Mouse (Mus musculus) layer of hippocampus, postnatal 14 days (tissue): ENCODE results near the gene Gpc6. TPM values are rescaled to one million over a fixed set of nuclear protein-coding genes. Genes with fewer than 3 reads are reported as not detected.

Experiments
- DNase-seq, 2 experiments: peaks; one replicate each; pipeline ENCODE4 v3.0.0; 2021 to 2022; ENCODE audit warnings: low spot score in 2 of 2, mixed read lengths in 1 of 2
- total RNA-seq, 2 experiments: library from RNA; stranded (reverse); gene quantifications; 2 replicates each; pipeline ENCODE4 v1.2.3; 2021

The Gpc6 gene
- total RNA-seq, 2 experiments from 2014 or later: 13.6 to 14.7 TPM

DNA sequence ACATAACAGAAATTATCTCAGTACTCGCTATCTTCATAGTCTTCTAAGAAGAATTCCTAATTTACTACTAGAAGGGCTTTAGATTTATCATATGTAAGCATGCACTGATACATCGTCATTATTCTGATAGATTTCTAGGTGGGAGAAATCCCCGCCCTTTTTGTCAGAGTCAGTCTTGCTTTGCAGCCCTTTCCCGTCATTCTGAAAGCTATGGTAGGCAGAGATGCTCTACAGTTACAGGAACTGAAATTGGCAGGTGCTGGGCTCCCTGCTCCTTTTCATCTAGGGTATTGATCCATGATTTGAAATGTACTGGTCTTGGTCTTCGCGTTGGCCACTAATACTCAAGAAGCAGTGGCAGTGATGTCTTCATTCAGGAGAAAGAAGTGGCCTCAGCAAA is 22.3 kb downstream of the Gpc6 start:
- no peak for DNase-seq

- DNase-seq: no peak
Observed at GRCm38 (mm10) chr14:116947939-116948591, 22.9 kb downstream of the Gpc6 start.

- peak in 1 of 2 experiments; percentile 12 for DNase-seq
Observed at GRCm38 (mm10) chr14:116957154-116957553, 32.0 kb downstream of the Gpc6 start.

GRCm38 (mm10) chr14:116964837-116965236 is 39.7 kb downstream of the Gpc6 start:
- DNase-seq: no peak

- no peak for DNase-seq
Observed at GRCm38 (mm10) chr14:116974708-116975107, 49.6 kb downstream of the Gpc6 start.

DNA sequence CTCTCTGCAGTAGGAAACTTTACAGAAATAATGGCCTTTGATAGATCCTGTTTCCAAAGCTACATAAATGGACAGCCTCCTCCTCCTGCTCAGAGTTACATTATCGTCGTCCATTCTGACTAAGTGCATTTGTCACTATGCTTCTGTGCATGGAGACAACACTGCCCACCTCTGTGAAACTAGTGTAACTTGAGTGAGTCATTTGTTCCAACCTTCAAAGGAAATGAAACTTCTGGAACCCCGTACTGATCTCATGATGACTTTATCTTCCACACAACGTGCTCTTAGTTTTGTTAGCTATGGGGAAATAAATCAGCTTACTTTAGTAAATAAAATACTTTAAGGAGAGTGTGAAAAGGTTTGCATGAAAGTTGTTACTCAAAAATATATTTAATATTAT is 50.1 kb downstream of the Gpc6 start:
- no peak for DNase-seq

DNA sequence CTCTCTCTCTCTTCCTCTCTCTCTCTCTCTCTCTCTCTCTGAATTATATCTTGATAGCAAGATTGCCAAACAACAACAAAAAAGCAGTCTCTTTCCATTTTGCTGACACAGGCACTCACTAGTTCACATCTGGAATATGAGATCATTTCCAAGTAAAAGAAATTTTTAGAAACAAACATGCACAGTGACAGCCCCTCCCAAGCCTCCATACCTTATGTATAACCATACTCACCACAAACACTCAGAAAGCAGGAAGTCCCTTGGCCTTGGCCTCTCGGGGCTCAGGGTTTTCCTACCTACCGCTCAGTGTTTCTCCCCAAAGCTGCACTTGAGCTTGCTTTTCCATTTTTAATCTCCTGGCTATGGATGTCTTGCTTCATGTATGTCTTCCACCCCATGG is 52.1 kb downstream of the Gpc6 start:
- no peak for DNase-seq

GRCm38 (mm10) chr14:116979714-116980382 is 54.7 kb downstream of the Gpc6 start:
- DNase-seq: peak in 1 of 2 experiments; percentile 54

- DNase-seq: no peak
Observed at GRCm38 (mm10) chr14:116981711-116982110, 56.6 kb downstream of the Gpc6 start.

GRCm38 (mm10) chr14:116987341-116987740 is 62.2 kb downstream of the Gpc6 start:
- no peak for DNase-seq

DNA sequence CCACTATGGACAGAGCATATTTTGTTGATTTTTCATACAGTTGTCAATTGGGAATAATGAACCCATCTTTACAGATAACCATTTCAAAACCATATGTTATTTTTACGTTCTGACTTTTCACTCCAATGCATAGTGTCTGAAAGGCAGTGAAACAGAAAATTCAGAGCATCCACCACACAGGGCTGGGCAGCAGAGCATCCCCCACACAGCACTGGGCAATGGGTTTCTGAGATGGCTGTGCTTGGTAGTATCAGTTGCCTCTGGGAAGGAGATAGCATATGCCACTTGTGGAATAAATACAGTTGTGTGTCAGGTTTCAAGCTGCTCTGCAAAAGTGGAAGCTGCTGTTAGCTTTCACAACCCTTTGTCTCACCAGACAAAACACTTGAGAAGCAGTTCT is 75.3 kb downstream of the Gpc6 start:
- no peak for DNase-seq

DNA sequence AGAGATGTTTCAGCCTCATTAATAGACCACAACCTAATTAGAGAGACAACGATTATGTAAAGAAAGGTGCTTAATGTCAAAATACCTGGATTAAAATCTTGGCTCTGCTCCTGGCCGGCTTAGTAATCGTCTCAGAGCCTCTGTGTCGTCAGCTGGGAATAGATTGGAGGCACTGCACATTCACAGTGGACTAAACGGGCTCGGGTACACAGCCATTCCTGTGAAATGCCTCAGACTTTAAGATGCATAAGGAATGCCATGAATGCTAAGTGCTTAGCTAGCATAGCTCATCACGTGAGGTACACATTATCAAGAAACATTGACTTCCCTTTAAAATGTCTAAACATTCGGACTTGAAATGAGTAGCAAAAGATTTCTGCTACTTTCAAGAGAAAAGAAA is 77.2 kb downstream of the Gpc6 start:
- no peak for DNase-seq

GRCm38 (mm10) chr14:117008781-117009180 is 83.7 kb downstream of the Gpc6 start:
- DNase-seq: no peak

DNA sequence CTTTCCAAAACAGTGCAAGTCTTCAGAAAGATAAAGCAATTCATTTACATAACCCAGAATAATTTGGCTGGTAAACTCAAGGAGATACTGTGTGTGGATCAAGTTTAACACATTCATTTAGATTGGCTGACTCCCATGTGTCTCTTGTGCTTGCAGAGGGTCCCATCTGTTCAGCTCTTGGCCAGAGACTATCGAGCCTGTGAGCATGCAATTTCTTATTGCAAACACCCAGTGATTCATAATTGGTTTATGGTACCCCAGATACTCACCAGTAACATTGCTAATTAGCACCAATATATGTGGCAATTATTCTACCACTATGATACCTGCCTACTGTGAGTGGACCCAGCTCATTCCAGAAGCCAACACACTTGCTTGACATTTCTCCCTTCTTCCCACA is 87.9 kb downstream of the Gpc6 start:
- DNase-seq: peak in 1 of 2 experiments; percentile 34

DNA sequence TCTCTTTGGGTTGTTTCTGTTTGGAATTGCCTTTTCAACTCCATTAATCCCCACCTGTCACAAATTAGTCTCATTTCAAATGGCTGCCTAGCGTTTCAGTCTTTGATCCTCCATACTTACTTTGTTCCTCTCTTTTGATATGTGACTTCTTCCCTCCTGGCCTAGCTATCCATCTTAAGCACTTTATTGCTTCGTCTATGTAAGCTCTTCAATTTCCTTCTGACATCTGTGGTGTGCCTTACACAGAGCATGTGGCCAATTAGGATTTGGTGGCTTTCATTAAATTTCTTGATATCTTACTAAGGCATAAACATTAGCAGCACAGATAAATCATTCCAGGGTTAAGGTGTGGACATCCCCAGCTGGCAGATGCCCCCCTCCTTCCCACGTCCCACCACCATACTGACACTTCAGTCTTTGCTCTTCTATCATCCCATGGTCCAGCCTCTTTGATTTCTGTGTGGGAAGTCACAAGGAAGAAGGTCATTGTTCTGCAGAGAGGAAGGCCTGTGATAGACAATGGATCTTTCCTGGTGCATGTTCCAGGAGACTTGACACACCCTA is 88.5 kb downstream of the Gpc6 start:
- DNase-seq: no peak

- DNase-seq: no peak
Observed at GRCm38 (mm10) chr14:117015333-117015922, 90.3 kb downstream of the Gpc6 start.

- DNase-seq: no peak
Observed at GRCm38 (mm10) chr14:117022180-117022799, 97.2 kb downstream of the Gpc6 start.

DNA sequence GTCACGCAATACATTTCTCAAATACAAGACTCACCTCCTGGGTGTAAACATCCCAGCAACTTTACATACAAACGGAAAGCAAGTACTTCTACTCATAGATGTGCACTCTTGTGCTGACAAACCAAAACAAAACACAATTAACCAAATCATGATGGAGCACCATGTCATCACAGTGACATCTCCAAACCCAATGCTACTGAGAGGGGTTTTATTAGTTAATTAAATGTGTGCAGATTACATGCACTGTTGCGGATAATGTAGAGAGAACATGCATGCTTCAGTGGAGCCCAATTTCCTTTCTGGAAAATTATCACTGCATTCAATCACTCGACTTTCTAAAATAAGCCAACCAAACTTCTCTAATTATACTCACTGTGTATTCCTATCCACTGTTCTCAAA is 109.0 kb downstream of the Gpc6 start:
- DNase-seq: no peak

DNA sequence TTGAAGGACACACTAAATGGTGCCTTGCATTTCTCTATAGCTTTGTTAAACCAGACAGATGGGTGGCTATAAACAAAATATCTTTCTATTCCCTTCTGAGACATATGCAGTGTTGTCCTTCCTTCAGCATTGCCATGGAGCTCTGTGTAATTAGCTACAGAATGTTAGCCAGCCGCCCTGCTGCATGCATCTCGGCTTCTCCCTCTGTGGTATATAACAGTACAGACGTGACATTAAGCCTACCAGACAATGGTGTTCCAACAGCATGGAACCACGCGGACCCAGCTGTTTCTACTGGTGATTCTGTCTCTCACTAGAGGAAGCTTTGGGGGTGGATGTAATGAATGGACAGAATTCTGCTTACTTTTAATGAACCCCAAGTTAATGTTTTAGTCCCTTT is 115.9 kb downstream of the Gpc6 start:
- no peak for DNase-seq

GRCm38 (mm10) chr14:117048951-117049350 is 123.8 kb downstream of the Gpc6 start:
- no peak for DNase-seq

DNA sequence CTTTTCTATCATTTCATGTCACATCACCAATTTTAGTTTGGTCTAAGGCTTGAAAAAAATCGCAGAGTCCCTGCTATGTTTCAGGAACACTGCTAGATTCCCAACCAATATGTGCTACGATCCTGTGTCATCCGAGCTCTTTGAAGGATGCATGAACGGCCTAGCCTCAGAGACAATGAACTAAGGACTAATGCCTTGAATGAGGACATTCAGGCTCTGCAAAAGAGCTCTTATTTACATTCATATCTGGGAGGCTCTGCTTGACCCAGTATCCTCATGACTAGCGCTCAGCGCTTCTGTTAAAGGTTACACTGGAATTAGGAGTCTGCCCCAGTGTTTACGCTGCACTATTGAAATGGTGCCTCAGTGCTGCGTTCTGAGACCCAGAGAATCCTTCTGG is 125.8 kb downstream of the Gpc6 start:
- DNase-seq: no peak

GRCm38 (mm10) chr14:117053361-117053760 is 128.2 kb downstream of the Gpc6 start:
- DNase-seq: no peak
